Mouse (Mus musculus): ENCODE results near the gene Gm45618. TPM values are rescaled to one million over a fixed set of nuclear protein-coding genes. Genes with fewer than 3 reads are reported as not detected.
"Not testable (repeated sequence)": the region's sequence is repeated elsewhere in the genome, so short reads cannot be mapped to it uniquely, and the experiment has no call there.

Gm45618 gene
- total and polyA plus RNA-seq, 2 experiments from 2014 or later: 0.24 TPM; not detected in 1

- no peak overlapping the region for H3K9ac ChIP-seq
- H3K27me3 ChIP-seq (ENCODE audit: insufficient read depth, low read length): no peaks in the 10 kb centered on the region
- H3K4me3 ChIP-seq (ENCODE audit: low read depth, low read length): no peak overlapping the region
- H3K36me3 ChIP-seq (ENCODE audit: insufficient read depth): no peaks in the 10 kb centered on the region
- TF ChIP-seq CTCF (IDR thresholded peaks at IDR 0.05; ENCODE audit: low read depth): peak; percentile 58
- no peak overlapping the region for H3K27ac ChIP-seq (ENCODE audit: low read depth, low read length)
- no peaks in the 10 kb centered on the region for H3K4me1 ChIP-seq (ENCODE audit: insufficient read depth)
- no peaks in the 10 kb centered on the region for H3K9me3 ChIP-seq (ENCODE audit: low read length)
- no peak overlapping the region for H3K4me2 ChIP-seq (ENCODE audit: low read depth)
- peak; percentile 36 for DNase-seq
- 0% methylated on average over 1 of the region's 1 CpGs for WGBS
- ATAC-seq: no peak
Measured at GRCm38 (mm10) chr7:142146033-142146432, 25.5 kb upstream of the Gm45618 start.

- no peak for ATAC-seq
- H3K9ac ChIP-seq: no peak overlapping the region
- 41% methylated on average over 4 of the region's 4 CpGs for WGBS
- H3K4me1 ChIP-seq (ENCODE audit: insufficient read depth): no peaks in the 10 kb centered on the region
- H3K4me3 ChIP-seq (ENCODE audit: low read depth, low read length): no peak overlapping the region
- TF ChIP-seq CTCF (IDR thresholded peaks at IDR 0.05; ENCODE audit: low read depth): no peak
- no peaks in the 10 kb centered on the region for H3K9me3 ChIP-seq (ENCODE audit: low read length)
- H3K27ac ChIP-seq (ENCODE audit: low read depth, low read length): no peak overlapping the region
- H3K4me2 ChIP-seq (ENCODE audit: low read depth): no peak overlapping the region
- no peak for DNase-seq
- no peaks in the 10 kb centered on the region for H3K27me3 ChIP-seq (ENCODE audit: insufficient read depth, low read length)
- no peaks in the 10 kb centered on the region for H3K36me3 ChIP-seq (ENCODE audit: insufficient read depth)
Measured at GRCm38 (mm10) chr7:142145413-142145940, 24.9 kb upstream of the Gm45618 start.

- TF ChIP-seq CTCF (IDR thresholded peaks at IDR 0.05; ENCODE audit: low read depth): no peak
- 72% methylated on average over 1 of the region's 1 CpGs for WGBS
Measured at GRCm38 (mm10) chr7:142144507-142144906, 24.0 kb upstream of the Gm45618 start, which contains the start of gene Gm45337. Gm45337 (minus strand) TSS chr7:142144607.

GRCm38 (mm10) chr7:142143506-142144010 is 23.0 kb upstream of the Gm45618 start:
- not testable (repeated sequence) for H3K4me3 ChIP-seq (ENCODE audit: low read depth, low read length)

More at GRCm38 (mm10) chr7:142144507-142144906, 24.0 kb upstream of the Gm45618 start, which contains the start of gene Gm45337:
- H3K36me3 ChIP-seq (ENCODE audit: insufficient read depth): no peaks in the 10 kb centered on the region
- no peak within 1 kb of the TSS for H3K27ac ChIP-seq (ENCODE audit: low read depth, low read length)
- DNase-seq (no peak), ATAC-seq (no peak)
- no peaks in the 10 kb centered on the region for H3K27me3 ChIP-seq (ENCODE audit: insufficient read depth, low read length)
- H3K4me2 ChIP-seq (ENCODE audit: low read depth): no peak within 1 kb of the TSS
- no peak within 1 kb of the TSS for H3K4me3 ChIP-seq (ENCODE audit: low read depth, low read length)
- H3K9me3 ChIP-seq (ENCODE audit: low read length): no peaks in the 10 kb centered on the region
- no peaks in the 10 kb centered on the region for H3K4me1 ChIP-seq (ENCODE audit: insufficient read depth)
- no peak within 1 kb of the TSS for H3K9ac ChIP-seq

GRCm38 (mm10) chr7:142140696-142141095 is 20.2 kb upstream of the Gm45618 start:
- H3K4me2 ChIP-seq (ENCODE audit: low read depth): no peak overlapping the region
- no peak for TF ChIP-seq CTCF (IDR thresholded peaks at IDR 0.05; ENCODE audit: low read depth)
- 32% methylated on average over 1 of the region's 1 CpGs for WGBS
- no peaks in the 10 kb centered on the region for H3K27me3 ChIP-seq (ENCODE audit: insufficient read depth, low read length)
- no peaks in the 10 kb centered on the region for H3K4me1 ChIP-seq (ENCODE audit: insufficient read depth)
- H3K27ac ChIP-seq (ENCODE audit: low read depth, low read length): no peak overlapping the region
- ATAC-seq (no peak), DNase-seq (no peak)
- no peak overlapping the region for H3K4me3 ChIP-seq (ENCODE audit: low read depth, low read length)
- H3K36me3 ChIP-seq (ENCODE audit: insufficient read depth): no peaks in the 10 kb centered on the region
- no peaks in the 10 kb centered on the region for H3K9me3 ChIP-seq (ENCODE audit: low read length)
- H3K9ac ChIP-seq: no peak overlapping the region

More at GRCm38 (mm10) chr7:142143506-142144010, 23.0 kb upstream of the Gm45618 start:
- not testable (repeated sequence) for DNase-seq; H3K9ac ChIP-seq; H3K36me3 ChIP-seq (ENCODE audit: insufficient read depth); H3K27me3 ChIP-seq (ENCODE audit: insufficient read depth, low read length); H3K4me1 ChIP-seq (ENCODE audit: insufficient read depth); H3K4me2 ChIP-seq (ENCODE audit: low read depth); ATAC-seq; H3K27ac ChIP-seq (ENCODE audit: low read depth, low read length); H3K9me3 ChIP-seq (ENCODE audit: low read length)
- WGBS: 60% methylated on average over 1 of the region's 1 CpGs

DNA sequence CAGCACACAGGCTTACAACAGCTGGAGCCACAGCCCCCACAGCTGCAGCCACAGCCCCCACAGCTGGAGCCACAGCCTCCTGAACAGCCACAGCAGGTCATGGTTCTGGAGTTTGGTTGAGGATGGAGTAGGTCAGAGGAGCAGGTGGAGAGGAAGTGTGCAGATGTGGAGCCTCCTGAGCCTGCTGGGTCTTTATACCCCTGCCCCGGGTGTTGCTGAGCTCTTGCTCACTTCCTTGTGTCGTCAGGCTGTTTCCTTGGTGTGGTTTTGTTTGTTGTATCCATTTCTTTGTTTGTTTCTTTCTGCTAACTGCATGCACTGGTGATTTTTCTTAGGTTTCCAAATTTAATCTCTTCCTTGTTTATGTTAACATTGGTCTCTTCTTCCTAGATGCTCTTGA is 15.4 kb upstream of the Gm45618 start, which contains the start of gene Gm39115:
TSS of gene Gm39115 (minus strand) at position 101 of the 400 bp plus-strand sequence.
- DNase-seq; H3K9me3 ChIP-seq (ENCODE audit: low read length); H3K27ac ChIP-seq (ENCODE audit: low read depth, low read length); H3K4me3 ChIP-seq (ENCODE audit: low read depth, low read length); H3K4me1 ChIP-seq (ENCODE audit: insufficient read depth); H3K27me3 ChIP-seq (ENCODE audit: insufficient read depth, low read length); ATAC-seq; H3K36me3 ChIP-seq (ENCODE audit: insufficient read depth); H3K4me2 ChIP-seq (ENCODE audit: low read depth); H3K9ac ChIP-seq: not testable (repeated sequence)
- whole genome bisulfite sequencing: 40% methylated on average over 2 of the region's 2 CpGs

DNA sequence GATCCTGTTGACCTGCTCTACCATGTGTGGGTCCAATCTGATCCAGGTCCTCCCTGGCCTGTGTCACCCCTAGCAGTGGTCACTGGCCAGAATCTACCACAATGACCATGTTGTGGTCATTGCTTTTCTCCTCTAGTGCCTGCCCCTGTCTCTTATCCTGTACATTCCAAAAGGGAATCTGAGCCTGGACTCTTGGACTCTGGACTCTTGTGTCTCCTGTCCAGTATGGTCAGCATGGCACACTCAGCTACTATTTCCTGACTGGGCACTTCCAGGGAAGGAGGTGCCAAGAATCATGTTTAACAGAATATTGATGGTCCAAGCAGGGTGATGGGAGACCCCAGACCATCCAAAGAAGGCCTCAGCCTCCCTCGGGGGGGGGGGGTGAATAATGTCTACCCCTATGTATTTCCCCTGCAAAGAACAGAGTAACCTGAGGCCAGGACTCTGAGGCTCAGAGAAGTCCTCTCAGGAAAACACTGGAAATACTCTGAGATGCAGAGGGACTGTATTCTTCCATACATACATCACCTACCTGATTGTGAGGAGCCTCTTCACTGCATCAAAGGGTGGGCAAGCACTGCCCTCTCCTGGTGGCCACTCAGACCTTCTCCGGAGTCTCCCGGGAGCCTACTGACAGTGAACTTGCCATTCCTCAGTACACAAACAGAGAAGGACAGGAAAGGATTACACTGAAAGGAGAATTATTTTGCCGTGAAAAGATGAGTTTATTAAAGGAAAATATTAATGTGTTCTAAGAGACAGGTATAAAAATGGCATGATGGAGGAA is 13.9 kb upstream of the Gm45618 start:
- H3K4me3 ChIP-seq (ENCODE audit: low read depth, low read length): no peak overlapping the region
- H3K9ac ChIP-seq: no peak overlapping the region
- no peak overlapping the region for H3K27ac ChIP-seq (ENCODE audit: low read depth, low read length)
- ATAC-seq (peak; percentile 50; the same call in 1 of the 2 replicates), DNase-seq (peak; percentile 25)
- H3K36me3 ChIP-seq (ENCODE audit: insufficient read depth): no peaks in the 10 kb centered on the region
- H3K27me3 ChIP-seq (ENCODE audit: insufficient read depth, low read length): no peaks in the 10 kb centered on the region
- H3K4me2 ChIP-seq (ENCODE audit: low read depth): no peak overlapping the region
- no peaks in the 10 kb centered on the region for H3K9me3 ChIP-seq (ENCODE audit: low read length)
- H3K4me1 ChIP-seq (ENCODE audit: insufficient read depth): no peaks in the 10 kb centered on the region
- peak; percentile 59 for TF ChIP-seq CTCF (IDR thresholded peaks at IDR 0.05; ENCODE audit: low read depth)
- 67% methylated on average over 4 of the region's 4 CpGs for WGBS
